Mouse (Mus musculus) CD4-positive, CD25-positive, alpha-beta regulatory T cell, adult 2 months (primary cell): ENCODE measurements around the gene Gpc5.
"Not testable (repeated sequence)": the region's sequence is repeated elsewhere in the genome, so short reads cannot be mapped to it uniquely, and the experiment has no call there.

ENCODE experiments used
- DNase-seq: peaks from one replicate; pipeline ENCODE4 v3.0.0-alpha.2; 2012; ENCODE audit warnings: low read depth, low spot score

The Gpc5 gene

GRCm38 (mm10) chr14:115092081-115092480 is at the start of gene Gpc5:
Gpc5 (plus strand) TSS chr14:115092215.
- peak; percentile 90 for DNase-seq

- DNase-seq, result peak; percentile 30
Observed at GRCm38 (mm10) chr14:115042660-115043059, 49.4 kb upstream of the Gpc5 start.

- no peak for DNase-seq
Observed at GRCm38 (mm10) chr14:115044016-115044415, 48.0 kb upstream of the Gpc5 start.

GRCm38 (mm10) chr14:115045712-115046111 is 46.3 kb upstream of the Gpc5 start:
- DNase-seq, result no peak

GRCm38 (mm10) chr14:115047316-115047715 is 44.7 kb upstream of the Gpc5 start:
- no peak for DNase-seq

- no peak for DNase-seq
Observed at GRCm38 (mm10) chr14:115047990-115048862, 43.8 kb upstream of the Gpc5 start.

GRCm38 (mm10) chr14:115048863-115049566 is 43.0 kb upstream of the Gpc5 start:
- no peak for DNase-seq

GRCm38 (mm10) chr14:115049831-115050230 is 42.2 kb upstream of the Gpc5 start:
- no peak for DNase-seq

- no peak for DNase-seq
Observed at GRCm38 (mm10) chr14:115051106-115051760, 40.8 kb upstream of the Gpc5 start.

- DNase-seq, result no peak
Observed at GRCm38 (mm10) chr14:115052371-115052770, 39.6 kb upstream of the Gpc5 start.

- DNase-seq, result no peak
Observed at GRCm38 (mm10) chr14:115054252-115054651, 37.8 kb upstream of the Gpc5 start.

GRCm38 (mm10) chr14:115057524-115057923 is 34.5 kb upstream of the Gpc5 start:
- DNase-seq, result no peak

- not testable (repeated sequence) for DNase-seq
Observed at GRCm38 (mm10) chr14:115066164-115066563, 25.9 kb upstream of the Gpc5 start.

- no peak for DNase-seq
Observed at GRCm38 (mm10) chr14:115070534-115070933, 21.5 kb upstream of the Gpc5 start.

GRCm38 (mm10) chr14:115077340-115077739 is 14.7 kb upstream of the Gpc5 start:
- DNase-seq, result no peak

GRCm38 (mm10) chr14:115078064-115078463 is 14.0 kb upstream of the Gpc5 start:
- DNase-seq, result no peak

- DNase-seq, result no peak
Observed at GRCm38 (mm10) chr14:115081728-115082502, 10.1 kb upstream of the Gpc5 start.

GRCm38 (mm10) chr14:115090516-115090915 is 1.5 kb upstream of the Gpc5 start:
- no peak for DNase-seq

- DNase-seq, result no peak
Observed at GRCm38 (mm10) chr14:115092510-115092909, 495 bp downstream of the Gpc5 start.

- no peak for DNase-seq
Observed at GRCm38 (mm10) chr14:115092952-115093351, 937 bp downstream of the Gpc5 start.

GRCm38 (mm10) chr14:115100617-115101299 is 8.7 kb downstream of the Gpc5 start:
- no peak for DNase-seq
